Mouse (Mus musculus) urinary bladder, postnatal 25 days (tissue): ENCODE data around the gene Plxnb2.

Experiments
- DNase-seq: peaks from one replicate; pipeline ENCODE4 v3.0.0; 2022; ENCODE audit warnings: low spot score

Gene Plxnb2

DNA sequence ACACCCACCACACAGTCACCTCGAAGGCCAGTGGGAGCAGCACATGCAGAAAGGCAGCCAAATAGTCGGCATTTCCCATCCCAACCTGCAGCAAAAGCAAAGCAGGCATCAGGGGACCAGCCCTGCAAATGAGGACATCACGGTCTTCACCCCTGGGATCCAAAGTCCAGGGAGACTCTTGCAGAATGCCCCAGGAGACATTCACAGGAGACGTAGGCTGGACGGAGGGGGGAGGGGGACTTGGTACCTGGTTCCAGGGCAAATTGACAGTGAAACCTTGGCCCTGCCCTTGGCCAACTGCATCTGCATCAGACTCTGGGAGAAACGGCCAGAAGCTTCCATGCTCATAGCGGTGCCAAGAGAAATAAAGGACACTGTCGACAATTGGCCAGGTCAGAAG, 54.0 kb downstream of the Plxnb2 start:
- no peak for DNase-seq

DNA sequence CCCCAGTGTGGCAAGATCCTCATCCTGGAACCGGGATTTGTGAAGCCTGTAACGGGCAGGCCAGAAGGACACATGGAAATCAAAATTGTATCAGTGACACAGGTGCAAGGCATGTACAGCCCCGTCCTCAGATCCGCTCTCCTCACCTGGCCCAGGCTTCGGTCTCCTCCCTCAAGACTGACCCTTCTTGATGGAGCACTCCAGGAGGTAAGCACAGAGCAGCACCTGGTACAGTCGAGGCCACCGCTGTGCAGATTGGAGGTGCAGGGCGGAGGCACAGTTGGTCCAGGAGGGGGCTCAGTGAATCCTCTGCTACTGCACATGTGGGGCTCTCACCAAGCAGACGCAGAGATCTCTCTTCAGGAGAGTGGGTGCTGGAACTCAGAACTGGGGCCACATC, 55.2 kb downstream of the Plxnb2 start:
- DNase-seq, result no peak

- no peak for DNase-seq
Measured at GRCm38 (mm10) chr15:89124312-89124711, 56.3 kb downstream of the Plxnb2 start.

DNA sequence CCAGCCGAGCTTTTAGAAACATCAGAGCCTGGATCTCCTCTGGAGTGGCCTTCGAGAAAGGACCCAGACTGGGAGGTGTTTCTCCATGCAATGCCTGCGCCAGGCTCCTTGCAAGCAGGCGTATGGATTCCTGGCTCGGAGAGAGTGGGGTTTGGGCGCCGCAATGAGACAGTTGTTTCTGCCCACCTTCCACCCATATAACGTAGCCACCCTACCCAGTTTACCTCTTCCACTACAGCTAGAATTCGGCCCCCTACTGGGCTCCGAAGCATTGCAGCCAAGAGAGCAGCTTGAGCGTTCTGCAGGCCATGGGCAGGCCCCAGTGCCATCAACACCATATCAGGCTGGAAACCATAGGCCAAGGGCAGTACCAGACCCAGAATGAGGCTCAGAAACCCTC, 57.0 kb downstream of the Plxnb2 start:
- no peak for DNase-seq

GRCm38 (mm10) chr15:89122649-89123366, 57.8 kb downstream of the Plxnb2 start, which contains the start of gene Tubgcp6:
Gene Tubgcp6 (minus strand): TSS chr15:89123112.
- DNase-seq, result peak; percentile 95

- DNase-seq, result no peak
Measured at GRCm38 (mm10) chr15:89118007-89118406, 62.6 kb downstream of the Plxnb2 start.

DNA sequence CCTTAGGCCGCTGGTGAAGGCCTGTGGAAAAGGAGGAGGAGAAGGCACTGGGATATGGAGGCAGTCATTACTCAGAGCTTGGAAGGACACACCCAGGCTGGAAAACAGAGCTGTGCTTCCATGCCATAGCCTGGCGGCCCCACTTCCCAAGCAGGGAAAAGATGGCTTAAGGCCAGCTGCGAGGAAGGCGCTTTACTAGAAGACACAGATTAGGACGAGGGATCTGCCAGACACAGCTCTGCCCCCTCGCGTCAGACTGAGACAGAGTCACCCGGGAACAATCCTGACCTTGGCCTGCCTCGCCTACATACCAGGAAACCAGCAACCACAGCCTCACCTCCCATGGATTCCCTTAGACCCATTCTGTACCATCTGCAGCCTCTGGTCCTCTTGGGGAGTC, 70.4 kb downstream of the Plxnb2 start:
- no peak for DNase-seq

DNA sequence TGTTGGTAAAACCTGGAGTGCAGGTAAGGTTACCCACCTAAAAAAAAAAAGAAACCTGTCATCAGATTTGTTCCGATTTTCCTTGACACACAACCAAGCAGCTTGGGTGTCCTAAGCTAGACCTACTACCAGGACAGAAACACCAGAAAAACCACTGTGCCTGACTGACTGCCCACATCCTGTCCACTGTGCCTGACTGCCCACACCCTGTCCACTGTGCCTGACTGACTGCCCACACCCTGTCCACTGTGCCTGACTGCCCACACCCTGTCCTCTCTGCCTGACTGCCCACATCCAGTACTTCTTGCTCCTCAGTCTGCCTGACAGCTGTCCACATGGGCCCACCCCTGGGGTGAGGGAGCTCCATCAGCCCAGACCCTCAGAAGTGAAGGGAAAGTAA, 73.6 kb downstream of the Plxnb2 start:
- no peak for DNase-seq

- DNase-seq, result no peak
Measured at GRCm38 (mm10) chr15:89106073-89106472, 74.5 kb downstream of the Plxnb2 start.
